Mouse (Mus musculus) heart, postnatal 0 days (tissue): ENCODE measurements at regions not wholly inside any gene's neighbourhood (a gene's known extent, or its start where the extent isn't known, plus 50 kb on each side); places are given as distances from the start of the nearest gene placed in this dataset.
"Not testable (repeated sequence)": the region's sequence is repeated elsewhere in the genome, so short reads cannot be mapped to it uniquely, and the experiment has no call there.

Source experiments
- ATAC-seq: fragments of 200-750 bp; cut with Nextera tagmentation; 2 replicates; pipeline ENCODE4 v1.8.0; 2017; ENCODE audit warnings: low read depth, moderate number of reproducible peaks, moderate library complexity; ENCODE audit not compliant: insufficient read depth
- DNase-seq: peaks from one replicate; pipeline ENCODE4 v3.0.0-alpha.2; 2016; ENCODE audit warnings: low spot score
- H3K27ac ChIP-seq: fragments of 300-500 bp; sonication (generic); 2 replicates; pipeline ENCODE4 v1.5.1; 2014; ENCODE audit warnings: low read depth, mild to moderate bottlenecking
- H3K27me3 ChIP-seq: fragments of 300-500 bp; sonication (generic); 2 replicates; pipeline ENCODE4 v1.6.1; 2014; ENCODE audit warnings: low read length, mixed read lengths; ENCODE audit not compliant: control insufficient read depth, insufficient read depth
- H3K36me3 ChIP-seq: fragments of 300-500 bp; sonication (generic); replicated peaks from 2 replicates; pipeline ENCODE4 v1.6.1; 2014; ENCODE audit warnings: low read length, mixed read lengths; ENCODE audit not compliant: control insufficient read depth, insufficient read depth
- H3K4me1 ChIP-seq: fragments of 300-500 bp; sonication (generic); 2 replicates; pipeline ENCODE4 v1.6.1; 2014; ENCODE audit warnings: antibody characterized with exemption; ENCODE audit not compliant: control insufficient read depth, insufficient read depth
- H3K4me2 ChIP-seq: fragments of 300-500 bp; sonication (generic); 2 replicates; pipeline ENCODE4 v1.6.1; 2014; ENCODE audit warnings: low read depth, mild to moderate bottlenecking, low read length, moderate library complexity
- H3K4me3 ChIP-seq: fragments of 300-500 bp; sonication (generic); 2 replicates; pipeline ENCODE4 v1.5.1; 2014; ENCODE audit warnings: low read depth, low read length
- H3K9ac ChIP-seq: fragments of 300-500 bp; sonication (generic); replicated peaks from 2 replicates; pipeline ENCODE4 v1.6.1; 2014; ENCODE audit warnings: low read depth, low read length, mixed read lengths
- H3K9me3 ChIP-seq: fragments of 300-500 bp; sonication (generic); replicated peaks from 2 replicates; pipeline ENCODE4 v1.6.1; 2016; ENCODE audit warnings: low read length; ENCODE audit not compliant: control insufficient read depth
- CTCF ChIP-seq: IDR thresholded peaks from 2 replicates; pipeline ENCODE4 v1.5.1; 2016; ENCODE audit warnings: antibody characterized with exemption, control low read depth, low read depth
- EP300 ChIP-seq: IDR thresholded peaks from 2 replicates; pipeline ENCODE4 v1.6.1; 2016; ENCODE audit warnings: antibody characterized with exemption, low read depth
- WGBS: fragments of 180-500 bp; shearing (Covaris S2); extraction: QIAGEN DNeasy Blood & Tissue Kit; methylation state at CpG from one replicate; pipeline ENCODE4 v1.1.7; 2014; 5-methylcytosine and 5-hydroxymethylcytosine counted together

DNA sequence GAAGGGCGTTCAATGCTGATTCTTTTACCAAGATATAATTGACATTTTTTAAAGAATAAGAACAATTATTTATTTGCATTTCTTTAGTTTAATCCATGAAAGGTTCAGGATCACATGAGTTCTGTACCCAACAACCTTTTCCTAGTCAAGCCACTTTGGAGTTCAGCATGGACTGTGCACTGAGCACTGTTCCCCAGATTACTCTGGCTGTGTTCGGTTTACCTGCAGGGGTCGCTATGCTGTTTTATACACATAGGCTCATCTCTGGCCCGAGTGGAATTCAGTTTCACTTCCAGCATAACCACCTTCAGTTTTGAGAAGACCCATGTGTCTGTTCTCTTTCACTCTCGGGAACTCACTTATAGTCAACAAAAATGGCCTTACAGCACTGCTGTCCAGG, 93.5 kb upstream of the Smarcad1 start:
- not testable (repeated sequence) for H3K27me3 ChIP-seq, ATAC-seq, H3K4me1 ChIP-seq, H3K9me3 ChIP-seq, H3K36me3 ChIP-seq, H3K27ac ChIP-seq, DNase-seq, H3K9ac ChIP-seq, H3K4me2 ChIP-seq, H3K4me3 ChIP-seq
- 68% methylated on average over 5 of the region's 5 CpGs for WGBS

- no peaks in the 10 kb centered on the region for H3K9me3 ChIP-seq
- no peak overlapping the region for H3K4me2 ChIP-seq
- no peaks in the 10 kb centered on the region for H3K4me1 ChIP-seq
- 77% methylated on average over 16 of the region's 16 CpGs for WGBS
- no peaks in the 10 kb centered on the region for H3K36me3 ChIP-seq
- no peak overlapping the region for H3K9ac ChIP-seq
- H3K27ac ChIP-seq, result no peak overlapping the region
- no peaks in the 10 kb centered on the region for H3K27me3 ChIP-seq
- ATAC-seq (no peak), DNase-seq (no peak)
- TF ChIP-seq CTCF (no peak), EP300 (no peak)
- H3K4me3 ChIP-seq, result no peak overlapping the region
Observed at GRCm38 (mm10) chr6:64961608-64962486, 80.5 kb upstream of the Smarcad1 start.

GRCm38 (mm10) chr6:64962612-64963011, 79.8 kb upstream of the Smarcad1 start:
- H3K27ac ChIP-seq, result no peak overlapping the region
- H3K4me2 ChIP-seq, result no peak overlapping the region
- H3K4me3 ChIP-seq, result no peak overlapping the region
- TF ChIP-seq EP300, result no peak
- no peak for TF ChIP-seq CTCF
- ATAC-seq (no peak), DNase-seq (no peak)
- H3K27me3 ChIP-seq, result no peaks in the 10 kb centered on the region
- 81% methylated on average over 5 of the region's 5 CpGs for WGBS
- H3K4me1 ChIP-seq, result no peaks in the 10 kb centered on the region
- no peak overlapping the region for H3K9ac ChIP-seq
- H3K36me3 ChIP-seq, result no peaks in the 10 kb centered on the region
- H3K9me3 ChIP-seq, result no peaks in the 10 kb centered on the region

DNA sequence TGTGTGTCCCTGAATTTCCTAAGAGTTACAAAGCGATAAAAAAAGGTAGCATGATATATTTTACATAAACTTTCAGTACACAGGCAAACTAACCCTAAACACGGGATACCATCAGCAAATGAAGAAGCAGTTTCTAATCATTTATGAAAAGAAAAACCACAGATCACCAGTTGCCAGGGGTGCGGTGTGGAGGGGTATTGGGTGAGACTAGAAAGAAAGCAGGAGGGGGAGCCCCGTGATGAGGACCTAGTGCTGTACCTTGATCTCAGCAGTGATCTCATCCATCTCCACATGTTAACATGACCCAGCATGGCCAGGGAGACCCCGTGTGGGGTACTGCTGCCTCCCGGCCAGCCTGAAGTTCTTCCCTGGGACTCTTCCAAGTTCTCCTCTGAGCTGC, 77.7 kb upstream of the Smarcad1 start:
- Histone ChIP-seq H3K9me3 (no peaks in the 10 kb centered on the region), H3K4me3 (no peak overlapping the region), H3K9ac (no peak overlapping the region), H3K36me3 (no peaks in the 10 kb centered on the region), H3K4me2 (no peak overlapping the region), H3K27ac (no peak overlapping the region), H3K4me1 (no peaks in the 10 kb centered on the region), H3K27me3 (no peaks in the 10 kb centered on the region)
- WGBS, result 71% methylated on average over 6 of the region's 6 CpGs
- TF ChIP-seq CTCF (no peak), EP300 (no peak)
- ATAC-seq (no peak), DNase-seq (no peak)

DNA sequence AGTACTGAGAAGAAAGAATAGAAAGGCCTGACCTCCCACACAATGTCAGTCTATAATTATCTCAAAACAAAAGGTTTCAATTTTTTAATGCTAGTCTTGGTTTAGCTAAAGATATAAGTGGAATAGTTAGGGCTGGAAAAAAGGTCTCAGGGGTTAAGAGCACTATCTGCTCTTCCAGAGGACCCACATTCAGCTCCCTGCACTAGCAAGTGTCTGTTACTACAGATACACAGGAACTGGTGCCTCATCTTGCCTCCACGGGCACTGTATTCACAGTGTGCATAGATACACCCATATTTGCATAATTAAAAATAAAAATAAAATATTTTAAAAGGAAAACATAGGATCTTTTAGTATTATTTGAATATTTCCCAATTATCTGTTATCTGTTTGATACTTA, 77.2 kb upstream of the Smarcad1 start:
- H3K27me3 ChIP-seq, result no peaks in the 10 kb centered on the region
- H3K4me2 ChIP-seq, result no peak overlapping the region
- no peak overlapping the region for H3K4me3 ChIP-seq
- ATAC-seq (no peak), DNase-seq (no peak)
- no peak overlapping the region for H3K27ac ChIP-seq
- no peaks in the 10 kb centered on the region for H3K9me3 ChIP-seq
- H3K36me3 ChIP-seq, result no peaks in the 10 kb centered on the region
- TF ChIP-seq EP300 (no peak), CTCF (no peak)
- 58% methylated on average over 1 of the region's 1 CpGs for WGBS
- no peak overlapping the region for H3K9ac ChIP-seq
- H3K4me1 ChIP-seq, result no peaks in the 10 kb centered on the region

- no peak overlapping the region for H3K4me3 ChIP-seq
- TF ChIP-seq EP300 (no peak), CTCF (no peak)
- H3K36me3 ChIP-seq, result no peaks in the 10 kb centered on the region
- no peak for DNase-seq
- no peak for ATAC-seq
- H3K4me2 ChIP-seq, result no peak overlapping the region
- no peak overlapping the region for H3K27ac ChIP-seq
- no peaks in the 10 kb centered on the region for H3K4me1 ChIP-seq
- no peak overlapping the region for H3K9ac ChIP-seq
- no peaks in the 10 kb centered on the region for H3K27me3 ChIP-seq
- WGBS, result 82% methylated on average over 8 of the region's 8 CpGs
- H3K9me3 ChIP-seq, result no peaks in the 10 kb centered on the region
Observed at GRCm38 (mm10) chr6:64970158-64970557, 72.2 kb upstream of the Smarcad1 start.
